Mouse (Mus musculus) forebrain, embryonic 16.5 days (tissue): ENCODE measurements around the gene Mroh2a. TPM values are rescaled to one million over a fixed set of nuclear protein-coding genes. Genes with fewer than 3 reads are reported as not detected.

Experiments used
- ATAC-seq: fragments of 200-750 bp; cut with Nextera tagmentation; 2 replicates; pipeline ENCODE4 v1.8.0; 2017; ENCODE audit warnings: mild to moderate bottlenecking, moderate library complexity
- H3K27ac ChIP-seq: fragments of 300-500 bp; sonication (generic); 2 replicates; pipeline ENCODE4 v1.5.1; 2014; ENCODE audit warnings: low read length, control low read depth
- H3K27me3 ChIP-seq: fragments of 300-500 bp; sonication (generic); replicated peaks from 2 replicates; pipeline ENCODE4 v1.6.1; 2014; ENCODE audit warnings: low read length; ENCODE audit not compliant: control insufficient read depth, insufficient read depth
- H3K36me3 ChIP-seq: fragments of 300-500 bp; sonication (generic); 2 replicates; pipeline ENCODE4 v1.6.1; 2014; ENCODE audit not compliant: control insufficient read depth, insufficient read depth
- H3K4me1 ChIP-seq: fragments of 300-500 bp; sonication (generic); replicated peaks from 2 replicates; pipeline ENCODE4 v1.6.1; 2014; ENCODE audit warnings: low read length; ENCODE audit not compliant: control insufficient read depth, insufficient read depth
- H3K4me2 ChIP-seq: fragments of 300-500 bp; sonication (generic); 2 replicates; pipeline ENCODE4 v1.6.1; 2014; ENCODE audit warnings: mild to moderate bottlenecking, low read length, control low read depth
- H3K4me3 ChIP-seq: fragments of 300-500 bp; sonication (generic); replicated peaks from 2 replicates; pipeline ENCODE4 v1.5.1; 2014; ENCODE audit warnings: mild to moderate bottlenecking, low read length, control low read depth
- H3K9ac ChIP-seq: fragments of 300-500 bp; sonication (generic); replicated peaks from 2 replicates; pipeline ENCODE4 v1.6.1; 2014; ENCODE audit warnings: low read depth, low read length, control low read depth
- H3K9me3 ChIP-seq: fragments of 300-500 bp; sonication (generic); 2 replicates; pipeline ENCODE4 v1.6.1; 2016; ENCODE audit warnings: low read length; ENCODE audit not compliant: control insufficient read depth
- WGBS: fragments of 180-500 bp; shearing (Covaris S2); extraction: QIAGEN DNeasy Blood & Tissue Kit; methylation state at CpG from one replicate; pipeline ENCODE4 v1.1.7; 2014; 5-methylcytosine and 5-hydroxymethylcytosine counted together
- polyA plus RNA-seq: library from polyadenylated mRNA; unstranded; fragments of >200 nt; fragmentation: Nextera tagmentation; extraction: Ambion mirVana; gene quantifications from 2 replicates; pipeline ENCODE4 v1.2.1, GENCODE M21; 2015

Mroh2a gene
- polyA plus RNA-seq, 1 experiment from 2014 or later, result 1.0 TPM

DNA sequence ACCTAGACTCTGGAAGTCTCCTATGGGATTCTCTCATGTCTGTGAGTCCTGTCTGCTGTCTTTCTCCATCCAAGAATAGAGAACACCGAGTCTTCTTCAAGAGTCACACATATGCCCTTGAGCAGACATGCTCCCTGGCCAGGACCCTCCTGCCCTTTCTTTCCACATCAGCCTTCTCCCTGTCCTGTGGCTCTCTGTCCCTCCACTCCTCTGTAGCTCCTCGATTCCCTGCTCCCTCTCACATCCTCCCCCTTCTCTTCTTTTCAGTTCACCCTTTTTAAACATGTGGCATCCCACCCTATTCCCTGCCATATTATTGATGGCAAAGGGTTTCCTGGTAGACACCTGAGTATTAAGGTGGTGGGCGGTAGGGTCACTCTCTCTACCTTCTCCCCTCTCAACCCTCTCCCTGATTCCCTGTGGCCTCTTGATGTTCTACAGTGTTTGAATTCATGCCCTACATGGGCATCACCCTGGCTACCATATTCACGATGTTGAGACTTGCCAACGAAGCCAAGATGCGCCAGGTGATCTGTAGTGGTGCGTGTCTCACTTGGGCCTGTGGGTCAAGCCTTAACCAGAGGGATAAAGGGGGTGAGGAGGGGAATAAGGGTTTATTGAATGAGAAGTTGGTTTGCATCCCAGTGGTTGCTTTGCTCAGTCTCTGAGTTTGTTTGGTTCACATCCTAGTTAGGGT, 5.2 kb downstream of the Mroh2a start:
- WGBS, result 68% methylated on average over 7 of the region's 7 CpGs
- no peaks in the 10 kb centered on the region for H3K4me1 ChIP-seq

DNA sequence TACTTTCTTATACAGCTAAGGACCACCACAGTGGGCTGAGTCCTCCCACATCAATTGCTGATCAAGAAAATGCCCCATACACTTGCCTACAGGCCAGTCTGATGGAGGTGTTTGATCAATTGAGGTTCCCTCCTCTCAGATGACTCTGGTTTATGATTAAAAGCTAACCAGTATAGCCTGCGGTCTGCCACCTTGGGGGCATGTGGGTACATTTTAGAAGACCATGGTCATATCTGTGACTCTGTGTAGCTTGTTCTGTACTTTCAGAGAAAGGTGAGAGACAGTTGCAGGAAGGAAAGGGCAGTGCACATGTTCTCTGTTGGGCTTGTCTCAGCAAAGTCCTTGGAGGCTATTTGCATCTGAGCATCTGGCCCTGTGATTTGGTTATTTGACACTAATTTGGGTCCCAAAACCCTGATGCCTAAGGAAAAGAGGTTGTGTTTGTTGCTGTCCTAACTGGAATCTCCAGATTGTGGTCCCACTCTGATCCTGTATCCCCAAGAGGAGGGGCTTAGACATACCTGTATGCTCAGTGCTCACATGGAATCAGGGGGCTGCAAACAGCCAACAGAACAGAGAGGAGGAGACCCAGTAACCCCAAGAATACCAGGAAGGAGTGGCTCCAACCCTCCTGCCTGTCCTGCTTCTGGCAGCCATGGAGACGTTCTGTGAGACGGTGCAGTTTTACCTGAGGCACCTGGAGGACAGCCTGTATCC, 6.0 kb downstream of the Mroh2a start:
- no peaks in the 10 kb centered on the region for H3K27me3 ChIP-seq
- no peak overlapping the region for H3K27ac ChIP-seq
- no peaks in the 10 kb centered on the region for H3K36me3 ChIP-seq
- WGBS, result 60% methylated on average over 3 of the region's 3 CpGs
- H3K9me3 ChIP-seq, result peaks cover 91% of the 10 kb centered on the region
- ATAC-seq, result no peak
- no peak overlapping the region for H3K4me2 ChIP-seq
- H3K4me1 ChIP-seq, result no peaks in the 10 kb centered on the region
- H3K4me3 ChIP-seq, result no peak overlapping the region
- no peak overlapping the region for H3K9ac ChIP-seq

More for the DNA sequence above, 5.2 kb downstream of the Mroh2a start:
- no peak for ATAC-seq
- Histone ChIP-seq H3K27me3 (no peaks in the 10 kb centered on the region), H3K4me2 (no peak overlapping the region), H3K9me3 (peaks cover 91% of the 10 kb centered on the region), H3K9ac (no peak overlapping the region), H3K27ac (no peak overlapping the region), H3K4me3 (no peak overlapping the region), H3K36me3 (no peaks in the 10 kb centered on the region)

- Histone ChIP-seq H3K9ac (no peak overlapping the region), H3K4me3 (no peak overlapping the region), H3K27ac (no peak overlapping the region), H3K36me3 (no peaks in the 10 kb centered on the region), H3K4me2 (no peak overlapping the region), H3K9me3 (peaks cover 92% of the 10 kb centered on the region), H3K27me3 (no peaks in the 10 kb centered on the region), H3K4me1 (no peaks in the 10 kb centered on the region)
- 67% methylated on average over 14 of the region's 14 CpGs for WGBS
- ATAC-seq, result 0 out of 2 replicates have a peak, but pooled peaks have one; percentile 3
These were observed 6.8 kb downstream of the Mroh2a start for GRCm38 (mm10) chr1:88233421-88234247.

DNA sequence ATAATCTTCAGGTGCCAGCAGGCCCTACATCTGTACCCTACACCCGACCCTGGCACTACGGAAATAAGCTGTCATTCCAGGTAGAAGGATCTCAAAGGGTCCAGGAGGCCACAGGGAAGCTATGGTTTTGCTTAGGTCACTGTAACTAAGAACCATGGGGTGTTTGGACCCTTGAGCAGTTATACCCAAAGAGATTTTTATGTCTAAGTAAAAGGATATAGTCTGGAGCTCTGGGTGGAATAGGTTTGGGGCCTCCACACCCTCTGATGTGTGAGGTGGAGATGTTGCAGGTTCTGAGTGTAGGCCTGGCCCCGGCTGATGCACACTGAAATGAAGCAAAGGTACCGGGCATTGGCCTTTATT, 7.4 kb downstream of the Mroh2a start:
- no peak for ATAC-seq
- Histone ChIP-seq H3K9me3 (peaks cover 92% of the 10 kb centered on the region), H3K4me1 (no peaks in the 10 kb centered on the region), H3K9ac (no peak overlapping the region), H3K4me3 (no peak overlapping the region), H3K27me3 (no peaks in the 10 kb centered on the region), H3K4me2 (no peak overlapping the region), H3K36me3 (no peaks in the 10 kb centered on the region), H3K27ac (no peak overlapping the region)
- WGBS, result 71% methylated on average over 4 of the region's 4 CpGs

- 44% methylated on average over 5 of the region's 5 CpGs for WGBS
- no peak overlapping the region for H3K9ac ChIP-seq
- ATAC-seq, result no peak
These were observed 7.9 kb downstream of the Mroh2a start for GRCm38 (mm10) chr1:88234646-88235045.

GRCm38 (mm10) chr1:88235046-88235893, 8.5 kb downstream of the Mroh2a start:
- Histone ChIP-seq H3K9me3 (peaks cover 92% of the 10 kb centered on the region), H3K4me2 (no peak overlapping the region), H3K4me1 (no peaks in the 10 kb centered on the region), H3K4me3 (no peak overlapping the region), H3K27me3 (no peaks in the 10 kb centered on the region), H3K27ac (no peak overlapping the region), H3K36me3 (no peaks in the 10 kb centered on the region), H3K9ac (no peak overlapping the region)
- WGBS, result 62% methylated on average over 11 of the region's 11 CpGs
- no peak for ATAC-seq

More at GRCm38 (mm10) chr1:88234646-88235045, 7.9 kb downstream of the Mroh2a start:
- H3K4me1 ChIP-seq, result no peaks in the 10 kb centered on the region
- H3K36me3 ChIP-seq, result no peaks in the 10 kb centered on the region
- no peak overlapping the region for H3K4me3 ChIP-seq
- no peak overlapping the region for H3K27ac ChIP-seq
- no peaks in the 10 kb centered on the region for H3K27me3 ChIP-seq
- H3K9me3 ChIP-seq, result peaks cover 92% of the 10 kb centered on the region
- no peak overlapping the region for H3K4me2 ChIP-seq

DNA sequence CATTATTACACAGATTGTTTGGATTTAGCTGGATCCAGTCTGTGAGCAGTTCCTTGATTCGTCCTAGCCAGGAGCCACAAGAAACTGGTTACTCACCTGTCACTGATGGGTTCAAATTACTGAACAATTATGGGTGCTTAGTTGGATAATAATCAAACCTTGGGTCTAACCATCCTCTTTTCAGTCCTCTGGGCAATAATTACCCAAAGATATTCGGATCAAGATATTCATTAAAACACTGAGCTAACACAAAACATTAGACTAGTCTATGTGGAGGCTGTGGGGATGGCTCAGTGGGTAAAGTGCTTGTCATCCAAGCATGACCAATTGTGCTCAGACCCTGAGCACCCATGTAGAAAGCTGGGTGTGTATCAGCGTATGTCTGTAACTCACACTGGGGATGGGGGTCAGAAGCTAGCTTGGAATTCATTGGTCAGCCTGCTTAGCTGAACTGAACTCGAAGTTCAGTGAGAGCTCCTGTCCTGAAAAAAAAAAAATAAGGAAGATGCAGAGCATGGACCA, 9.2 kb downstream of the Mroh2a start:
- H3K4me3 ChIP-seq, result no peak overlapping the region
- H3K36me3 ChIP-seq, result no peaks in the 10 kb centered on the region
- H3K9me3 ChIP-seq, result peaks cover 93% of the 10 kb centered on the region
- H3K27ac ChIP-seq, result no peak overlapping the region
- H3K9ac ChIP-seq, result no peak overlapping the region
- no peak overlapping the region for H3K4me2 ChIP-seq
- H3K27me3 ChIP-seq, result no peaks in the 10 kb centered on the region
- ATAC-seq, result no peak
- H3K4me1 ChIP-seq, result no peaks in the 10 kb centered on the region
- 64% methylated on average over 4 of the region's 4 CpGs for WGBS

- no peak overlapping the region for H3K4me3 ChIP-seq
- no peaks in the 10 kb centered on the region for H3K36me3 ChIP-seq
- H3K4me2 ChIP-seq, result no peak overlapping the region
- no peaks in the 10 kb centered on the region for H3K27me3 ChIP-seq
- ATAC-seq, result no peak
- WGBS, result 77% methylated on average over 5 of the region's 5 CpGs
- H3K9ac ChIP-seq, result no peak overlapping the region
- no peak overlapping the region for H3K27ac ChIP-seq
- peaks cover 87% of the 10 kb centered on the region for H3K9me3 ChIP-seq
- H3K4me1 ChIP-seq, result no peaks in the 10 kb centered on the region
These were observed 10.5 kb downstream of the Mroh2a start for GRCm38 (mm10) chr1:88237311-88237710.
